Mouse (Mus musculus): ENCODE measurements around the gene Ccr1. TPM values are rescaled to one million over a fixed set of nuclear protein-coding genes. Genes with fewer than 3 reads are reported as not detected.
"Not testable (repeated sequence)": the region's sequence is repeated elsewhere in the genome, so short reads cannot be mapped to it uniquely, and the experiment has no call there.

Gene Ccr1
- polyA plus RNA-seq, 1 experiment from 2014 or later, result 1.7 TPM

- H3K9me3 ChIP-seq (ENCODE audit: control insufficient read depth, low read length); H3K36me3 ChIP-seq (ENCODE audit: control insufficient read depth, insufficient read depth, low read length); H3K27me3 ChIP-seq (ENCODE audit: control insufficient read depth, insufficient read depth, low read length); ATAC-seq (ENCODE audit: low FRiP score, low TSS enrichment); H3K4me1 ChIP-seq (ENCODE audit: control insufficient read depth, insufficient read depth, low read length): not testable (repeated sequence)
- Histone ChIP-seq H3K4me2 (ENCODE audit: low read length) (peak overlapping the region; percentile 63), H3K4me3 (replicated peaks; ENCODE audit: low read depth, low read length) (peak overlapping the region; percentile 40), H3K9ac (replicated peaks; ENCODE audit: low read length) (peak overlapping the region; percentile 51; the same call in 1 of the 2 replicates), H3K27ac (replicated peaks; ENCODE audit: low read depth, low read length) (peak overlapping the region; percentile 97; the same call in 1 of the 2 replicates)
- 7% methylated on average over 5 of the region's 5 CpGs for WGBS
- DNase-seq, result peak; percentile 93
Observed at GRCm38 (mm10) chr9:123926041-123926440, 42.5 kb downstream of the Ccr1 start.

GRCm38 (mm10) chr9:123925101-123925946 lies 43.2 kb downstream of the Ccr1 start:
- Histone ChIP-seq H3K36me3 (ENCODE audit: control insufficient read depth, insufficient read depth, low read length) (no peaks in the 10 kb centered on the region), H3K4me2 (ENCODE audit: low read length) (peak overlapping the region; percentile 67), H3K4me1 (ENCODE audit: control insufficient read depth, insufficient read depth, low read length) (no peaks in the 10 kb centered on the region), H3K27me3 (ENCODE audit: control insufficient read depth, insufficient read depth, low read length) (no peaks in the 10 kb centered on the region), H3K4me3 (replicated peaks; ENCODE audit: low read depth, low read length) (peak overlapping the region; percentile 53), H3K27ac (replicated peaks; ENCODE audit: low read depth, low read length) (peak overlapping the region; percentile 97), H3K9ac (replicated peaks; ENCODE audit: low read length) (peak overlapping the region; percentile 70), H3K9me3 (ENCODE audit: control insufficient read depth, low read length) (peaks cover 3% of the 10 kb centered on the region; the same call in 1 of the 2 replicates)
- ATAC-seq (ENCODE audit: low FRiP score, low TSS enrichment) (peak; percentile 90), DNase-seq (peak; percentile 81)
- WGBS, result 4% methylated on average over 44 of the region's 44 CpGs

GRCm38 (mm10) chr9:123924589-123925066 lies 43.9 kb downstream of the Ccr1 start:
- H3K4me3 ChIP-seq (replicated peaks; ENCODE audit: low read depth, low read length), result peak overlapping the region; percentile 53
- peak overlapping the region; percentile 67 for H3K4me2 ChIP-seq (ENCODE audit: low read length)
- ATAC-seq (ENCODE audit: low FRiP score, low TSS enrichment), result peak; percentile 86
- H3K36me3 ChIP-seq (ENCODE audit: control insufficient read depth, insufficient read depth, low read length), result no peaks in the 10 kb centered on the region
- peak overlapping the region; percentile 97 for H3K27ac ChIP-seq (replicated peaks; ENCODE audit: low read depth, low read length)
- WGBS, result 1% methylated on average over 49 of the region's 49 CpGs
- H3K4me1 ChIP-seq (ENCODE audit: control insufficient read depth, insufficient read depth, low read length), result no peaks in the 10 kb centered on the region
- peaks cover 3% of the 10 kb centered on the region; the same call in 1 of the 2 replicates for H3K9me3 ChIP-seq (ENCODE audit: control insufficient read depth, low read length)
- peak overlapping the region; percentile 70 for H3K9ac ChIP-seq (replicated peaks; ENCODE audit: low read length)
- peak; percentile 95 for DNase-seq
- no peaks in the 10 kb centered on the region for H3K27me3 ChIP-seq (ENCODE audit: control insufficient read depth, insufficient read depth, low read length)

- under 1% methylated on average over 11 of the region's 11 CpGs for WGBS
- Histone ChIP-seq H3K27ac (replicated peaks; ENCODE audit: low read depth, low read length) (peak overlapping the region; percentile 97), H3K4me2 (ENCODE audit: low read length) (peak overlapping the region; percentile 67), H3K4me3 (replicated peaks; ENCODE audit: low read depth, low read length) (peak overlapping the region; percentile 53), H3K9ac (replicated peaks; ENCODE audit: low read length) (peak overlapping the region; percentile 70)
- not testable (repeated sequence) for H3K4me1 ChIP-seq (ENCODE audit: control insufficient read depth, insufficient read depth, low read length); H3K27me3 ChIP-seq (ENCODE audit: control insufficient read depth, insufficient read depth, low read length); H3K36me3 ChIP-seq (ENCODE audit: control insufficient read depth, insufficient read depth, low read length); H3K9me3 ChIP-seq (ENCODE audit: control insufficient read depth, low read length)
- ATAC-seq (ENCODE audit: low FRiP score, low TSS enrichment) (peak; percentile 46), DNase-seq (peak; percentile 89)
Observed at GRCm38 (mm10) chr9:123924035-123924434, 44.5 kb downstream of the Ccr1 start.

GRCm38 (mm10) chr9:123923146-123923991 lies 45.1 kb downstream of the Ccr1 start:
- Histone ChIP-seq H3K4me2 (ENCODE audit: low read length) (peak overlapping the region; percentile 67), H3K27ac (replicated peaks; ENCODE audit: low read depth, low read length) (peak overlapping the region; percentile 97), H3K36me3 (ENCODE audit: control insufficient read depth, insufficient read depth, low read length) (no peaks in the 10 kb centered on the region), H3K9ac (replicated peaks; ENCODE audit: low read length) (peak overlapping the region; percentile 59), H3K9me3 (ENCODE audit: control insufficient read depth, low read length) (peaks cover 3% of the 10 kb centered on the region; the same call in 1 of the 2 replicates), H3K4me1 (ENCODE audit: control insufficient read depth, insufficient read depth, low read length) (no peaks in the 10 kb centered on the region), H3K27me3 (ENCODE audit: control insufficient read depth, insufficient read depth, low read length) (no peaks in the 10 kb centered on the region), H3K4me3 (replicated peaks; ENCODE audit: low read depth, low read length) (peak overlapping the region; percentile 53)
- ATAC-seq (ENCODE audit: low FRiP score, low TSS enrichment), result peak; percentile 8
- peak; percentile 75 for DNase-seq
- WGBS, result under 1% methylated on average over 52 of the region's 53 CpGs

Other genes starting within 250 kb of the Ccr1 start
- gene Cxcr6, start 162.2 kb downstream of the Ccr1 start, polyA plus RNA-seq (2014; fragmentation: Nextera tagmentation; extraction: Ambion mirVana), result 0.11 TPM in 2 replicates
- gene Fyco1, start 116.8 kb downstream of the Ccr1 start, polyA plus RNA-seq (2014; fragmentation: Nextera tagmentation; extraction: Ambion mirVana), result 9.7 and 10.2 TPM in 2 replicates
- gene Xcr1, start 106.7 kb downstream of the Ccr1 start, polyA plus RNA-seq (2014; fragmentation: Nextera tagmentation; extraction: Ambion mirVana), result 0.04 TPM in 1 of 2 replicates, not detected in the other
- not detected in 2 replicates for gene Ccr1l1, start 9.7 kb upstream of the Ccr1 start, polyA plus RNA-seq (2014; fragmentation: Nextera tagmentation; extraction: Ambion mirVana)
- gene Ccr3, start 53.3 kb upstream of the Ccr1 start, polyA plus RNA-seq (2014; fragmentation: Nextera tagmentation; extraction: Ambion mirVana), result not detected in 2 replicates
- gene Ccr2, start 133.3 kb upstream of the Ccr1 start, polyA plus RNA-seq (2014; fragmentation: Nextera tagmentation; extraction: Ambion mirVana), result 0.54 TPM in 1 of 2 replicates, not detected in the other
- 0.39 and 1.3 TPM in 2 replicates for gene Ccr5, start 152.9 kb upstream of the Ccr1 start, polyA plus RNA-seq (2014; fragmentation: Nextera tagmentation; extraction: Ambion mirVana)